Mouse (Mus musculus) T-cell, adult 66 days (primary cell): Measurements from ENCODE around the gene Pus1. TPM values are rescaled to one million over a fixed set of nuclear protein-coding genes. Genes with fewer than 3 reads are reported as not detected.

Source experiments
- total RNA-seq, 2 experiments: library from RNA; stranded (reverse); gene quantifications; 3 replicates in 1 of 2; 4 replicates in 1 of 2; pipeline ENCODE4 v1.2.4; 2023

Pus1 gene
- 10 to 100 TPM; 37.4 to 41.5 TPM for total RNA-seq

DNA sequence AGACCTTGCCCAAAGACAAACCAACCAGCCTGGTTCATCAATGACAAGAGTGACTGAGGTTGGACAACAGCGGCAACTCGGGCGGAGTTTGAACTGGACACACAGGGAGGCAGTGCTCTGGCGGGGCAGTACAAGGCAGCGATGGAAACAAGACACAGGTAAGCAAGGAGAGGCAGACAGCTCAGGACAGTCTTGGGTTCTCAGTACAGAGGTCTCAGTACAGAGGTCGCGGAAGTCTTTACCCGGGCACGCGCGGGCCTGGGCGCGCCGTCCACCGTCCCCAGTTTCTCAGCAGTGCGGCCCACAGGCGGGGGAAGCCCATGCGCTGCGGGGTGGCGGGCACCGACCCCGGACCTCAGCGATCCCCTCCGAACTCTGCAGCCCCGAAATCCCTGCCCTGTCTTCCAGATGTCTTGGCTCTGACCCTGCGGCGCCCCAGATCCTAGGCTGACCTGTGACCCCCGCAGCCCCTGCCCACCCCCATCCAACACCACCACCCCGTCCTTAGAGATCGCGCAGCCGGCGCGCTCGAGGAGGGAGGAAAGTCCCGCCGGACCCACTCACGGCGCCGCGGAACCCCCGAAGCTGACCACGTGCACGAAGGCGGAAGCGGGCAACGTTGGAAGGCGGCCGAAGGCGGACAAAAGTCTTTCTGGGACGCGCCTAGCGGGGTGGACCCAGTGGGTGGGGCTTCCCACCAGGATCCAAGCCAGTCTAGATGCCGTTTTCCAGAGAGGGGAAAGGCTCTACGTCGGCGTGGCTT lies at the start of gene Pus1:
TSS of gene Pus1 (minus strand) at position 662 of the 763 bp plus-strand sequence.

DNA sequence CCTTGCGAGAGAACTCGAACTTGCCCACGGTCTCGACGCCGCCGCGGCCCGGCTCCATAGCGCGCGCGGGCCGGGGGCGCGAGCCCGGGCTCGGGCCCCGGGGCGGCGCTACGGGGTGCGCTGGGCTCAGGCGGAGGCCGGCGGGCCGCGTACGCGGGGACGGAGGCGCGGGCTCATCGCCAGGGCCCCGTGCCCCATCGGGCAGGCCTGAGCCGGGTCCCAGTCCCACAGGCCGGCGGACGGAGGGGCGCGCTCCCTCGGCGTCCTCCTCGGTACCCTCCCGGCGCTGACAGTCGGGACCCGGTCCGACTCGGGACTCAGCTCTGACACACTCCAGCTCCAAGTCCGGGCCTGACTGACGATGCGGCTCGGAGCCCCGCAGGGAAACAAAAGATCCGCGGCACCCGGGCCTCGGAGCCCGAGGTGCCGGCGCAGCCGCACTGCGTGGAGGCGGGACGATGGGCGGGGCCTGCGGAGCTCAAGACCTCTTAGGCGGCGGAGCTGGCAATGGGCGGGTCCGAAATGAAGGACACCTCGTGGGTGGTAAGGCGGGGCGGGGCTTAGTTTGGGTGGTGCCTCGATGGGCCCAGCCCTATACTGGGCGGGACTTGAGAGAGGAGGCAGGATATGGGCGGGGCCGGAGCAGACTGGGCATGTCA lies 29.3 kb upstream of the Pus1 start, which contains the start of gene Ulk1:
TSS of gene Ulk1 (minus strand) at position 431 of the 659 bp plus-strand sequence.

DNA sequence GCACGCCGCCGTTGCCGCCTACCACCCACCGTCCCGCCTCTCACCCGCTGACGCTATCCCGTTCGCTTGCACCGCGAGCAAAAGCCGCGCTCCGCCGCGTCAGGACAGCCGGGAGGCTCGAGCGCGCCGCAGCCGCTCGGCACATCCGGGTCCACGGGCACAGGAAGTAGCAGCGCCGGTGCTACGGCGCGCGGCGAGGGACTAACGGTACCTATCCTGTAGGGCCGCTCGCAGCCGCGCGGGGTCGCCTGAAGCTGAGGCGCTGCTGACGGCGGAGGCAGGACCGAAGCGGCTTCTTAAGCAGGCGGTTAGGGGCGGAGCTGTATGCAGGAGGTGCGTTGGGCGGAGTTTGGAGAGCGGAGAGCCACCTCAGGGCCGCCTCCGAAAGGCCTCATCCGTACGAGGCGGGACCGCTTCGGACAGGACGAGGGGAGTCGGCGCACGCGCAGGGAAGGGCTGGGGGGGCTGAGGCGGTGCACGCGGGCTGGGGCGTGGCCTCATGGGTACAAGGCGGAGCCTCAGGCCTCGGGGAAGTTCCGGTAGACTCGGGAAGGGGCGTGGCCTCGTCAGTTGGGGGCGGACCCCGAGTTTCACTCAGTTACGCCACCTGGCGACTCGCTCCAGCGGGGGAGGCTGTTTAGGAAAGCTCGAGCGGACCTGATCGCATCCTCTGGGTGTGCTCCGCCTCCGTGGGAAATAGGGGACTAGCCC lies 9.9 kb downstream of the Pus1 start, which contains the start of gene Ep400:
TSS of gene Ep400 (minus strand) at position 270 of the 711 bp plus-strand sequence.

Other genes with a start within 250 kb of the Pus1 start
- 1 to 10 TPM; 3.2 to 5.7 TPM for gene Galnt9, start 236.3 kb downstream of the Pus1 start, total RNA-seq
- 10 to 100 TPM; 66.3 to 76.9 TPM for gene Noc4l, start 127.2 kb downstream of the Pus1 start, total RNA-seq
- gene Ddx51, start 127.2 kb downstream of the Pus1 start, total RNA-seq: 10 to 100 TPM; 64.7 to 71.0 TPM
- gene Ep400, start 9.9 kb downstream of the Pus1 start, total RNA-seq: 100 to 1,000 TPM; 249 to 257 TPM
- gene Ulk1, start 29.4 kb upstream of the Pus1 start, total RNA-seq: 10 to 100 TPM; 75.7 to 90.6 TPM
- 10 to 100 TPM; 20.9 to 21.5 TPM for gene Hscb, start 59.1 kb upstream of the Pus1 start, total RNA-seq
- 1 to 10 TPM; 6.6 to 6.7 TPM for gene Chek2, start 59.3 kb upstream of the Pus1 start, total RNA-seq
- 10 to 100 TPM; 33.2 to 41.4 TPM for gene Ttc28, start 99.1 kb upstream of the Pus1 start, total RNA-seq